Mouse (Mus musculus): ENCODE measurements around the gene Gm6034.
"Not testable (repeated sequence)": the region's sequence is repeated elsewhere in the genome, so short reads cannot be mapped to it uniquely, and the experiment has no call there.

Gene Gm6034

DNA sequence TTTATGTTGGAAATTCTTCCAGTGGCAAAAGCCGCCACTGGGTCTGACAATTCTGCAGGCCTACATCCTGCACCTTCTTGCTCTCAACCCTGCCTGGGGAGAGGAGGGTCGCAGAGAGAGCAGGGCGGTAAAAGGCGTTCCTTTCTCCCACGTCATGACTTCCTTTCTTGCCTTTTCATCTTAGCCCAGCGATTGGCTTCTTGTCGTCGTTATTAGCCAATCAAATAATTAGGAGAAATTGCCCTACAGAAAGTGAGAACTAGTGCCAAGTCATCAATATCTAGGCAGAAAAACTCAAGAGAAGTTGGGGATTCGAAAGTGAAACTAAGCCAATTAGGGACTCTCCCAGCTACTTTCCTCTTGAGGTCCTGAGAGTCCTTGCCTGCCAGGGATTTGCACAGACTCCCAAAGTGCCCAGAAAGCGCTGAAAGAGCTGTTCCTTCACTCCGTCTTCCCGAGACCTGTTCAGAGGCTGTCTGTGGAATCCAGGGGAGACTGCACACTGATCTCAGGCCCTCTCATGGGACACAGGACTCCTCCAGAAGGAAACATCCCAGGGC, at the start of gene Gm6034, which contains the start of gene H2-T22:
Gm6034 (plus strand) TSS at position 352 of the 560 bp plus-strand sequence.
H2-T22 (minus strand) TSS at position 138 of the 560 bp plus-strand sequence.
- DNase-seq, result peak; percentile 69

DNA sequence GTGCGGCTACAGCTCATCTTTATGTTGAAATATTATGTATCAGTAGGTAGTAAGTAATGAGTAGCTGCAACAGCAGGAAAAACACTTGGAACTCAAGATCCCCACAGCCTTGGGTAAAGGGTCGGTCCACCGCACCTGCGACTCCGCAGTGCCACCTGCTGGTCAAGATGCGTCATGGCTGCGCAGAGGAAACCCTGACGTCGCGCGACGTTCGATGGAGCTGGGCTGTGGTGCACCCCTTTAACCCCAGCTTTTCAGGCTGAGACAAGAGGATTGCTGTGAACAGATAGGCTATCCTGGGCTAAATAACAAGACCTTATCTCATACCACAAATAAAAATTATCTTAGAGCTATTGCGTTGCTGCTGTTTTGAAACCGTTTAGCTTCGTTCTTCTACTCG, 49.1 kb upstream of the Gm6034 start:
- DNase-seq, result peak; percentile 86

DNA sequence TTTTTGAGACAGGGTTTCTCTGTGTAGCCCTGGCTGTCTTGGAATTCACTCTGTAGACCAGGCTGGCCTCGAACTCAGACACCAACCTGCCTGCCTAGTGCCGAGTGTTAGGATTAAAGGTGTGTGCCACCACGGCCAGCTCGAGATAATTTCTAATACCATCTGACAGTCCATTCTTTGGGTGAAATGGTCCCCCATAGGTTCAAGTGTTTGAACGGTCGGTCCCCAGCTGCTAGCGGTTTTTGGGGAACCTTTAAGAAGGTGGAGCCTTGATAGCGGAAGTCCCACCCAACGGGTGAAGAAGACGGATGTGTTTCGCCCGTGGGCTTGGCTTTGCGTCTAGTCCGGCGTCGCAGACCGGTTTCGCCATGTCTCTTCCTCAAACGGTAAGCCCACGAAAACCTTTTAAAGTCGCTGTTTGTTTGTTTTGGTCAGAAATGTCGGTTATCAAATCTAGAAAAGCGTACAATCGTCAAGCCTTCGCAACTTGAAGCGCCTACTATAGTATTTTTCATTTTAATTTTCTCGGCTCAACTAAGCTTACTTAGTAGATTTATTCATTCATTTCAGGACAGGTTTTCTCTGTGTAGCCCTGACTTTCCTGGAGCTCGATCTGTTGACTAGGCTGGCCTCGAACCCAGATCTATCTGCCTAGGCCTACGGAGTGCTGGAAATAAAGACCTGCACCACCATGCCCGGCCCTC, 48.4 kb upstream of the Gm6034 start:
- DNase-seq, result peak; percentile 89

DNA sequence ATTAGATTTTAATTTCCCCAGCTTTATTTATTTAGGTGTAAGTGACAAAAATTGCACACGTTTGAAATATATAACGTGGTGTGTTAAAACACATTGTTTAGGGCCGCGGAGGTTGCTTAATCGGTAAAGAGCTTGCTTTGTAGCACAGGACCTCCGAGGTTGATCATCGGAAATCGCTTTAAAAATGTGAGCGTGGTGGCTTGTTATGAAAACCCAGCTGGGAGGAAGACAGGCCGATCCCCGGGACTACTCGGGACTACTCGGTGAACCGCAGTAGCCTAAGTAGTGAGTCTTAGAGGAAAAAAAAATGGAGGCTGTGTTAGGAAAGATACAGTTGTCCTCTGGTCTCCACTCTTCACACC, 47.9 kb upstream of the Gm6034 start:
- peak; percentile 34 for DNase-seq

DNA sequence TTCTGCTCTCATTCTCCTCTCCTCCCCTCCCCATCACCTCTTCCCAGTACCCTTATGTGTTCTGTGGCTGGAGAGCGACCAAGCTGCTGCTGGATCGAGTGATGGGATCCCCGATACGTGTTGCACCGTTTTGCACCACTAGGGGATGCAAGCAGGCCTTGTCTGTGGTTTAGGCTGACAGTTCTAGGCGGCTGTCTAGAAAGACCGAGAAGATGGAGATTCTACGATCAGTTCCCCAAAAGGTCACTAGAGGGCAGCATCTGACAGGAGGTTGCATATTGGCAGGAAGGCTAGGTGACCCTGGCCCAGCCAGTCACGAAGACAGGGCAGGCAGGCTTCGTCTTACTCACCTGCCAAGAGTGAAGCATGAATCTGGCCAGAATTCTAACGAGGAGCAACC, 45.8 kb upstream of the Gm6034 start:
- peak; percentile 94 for DNase-seq

DNA sequence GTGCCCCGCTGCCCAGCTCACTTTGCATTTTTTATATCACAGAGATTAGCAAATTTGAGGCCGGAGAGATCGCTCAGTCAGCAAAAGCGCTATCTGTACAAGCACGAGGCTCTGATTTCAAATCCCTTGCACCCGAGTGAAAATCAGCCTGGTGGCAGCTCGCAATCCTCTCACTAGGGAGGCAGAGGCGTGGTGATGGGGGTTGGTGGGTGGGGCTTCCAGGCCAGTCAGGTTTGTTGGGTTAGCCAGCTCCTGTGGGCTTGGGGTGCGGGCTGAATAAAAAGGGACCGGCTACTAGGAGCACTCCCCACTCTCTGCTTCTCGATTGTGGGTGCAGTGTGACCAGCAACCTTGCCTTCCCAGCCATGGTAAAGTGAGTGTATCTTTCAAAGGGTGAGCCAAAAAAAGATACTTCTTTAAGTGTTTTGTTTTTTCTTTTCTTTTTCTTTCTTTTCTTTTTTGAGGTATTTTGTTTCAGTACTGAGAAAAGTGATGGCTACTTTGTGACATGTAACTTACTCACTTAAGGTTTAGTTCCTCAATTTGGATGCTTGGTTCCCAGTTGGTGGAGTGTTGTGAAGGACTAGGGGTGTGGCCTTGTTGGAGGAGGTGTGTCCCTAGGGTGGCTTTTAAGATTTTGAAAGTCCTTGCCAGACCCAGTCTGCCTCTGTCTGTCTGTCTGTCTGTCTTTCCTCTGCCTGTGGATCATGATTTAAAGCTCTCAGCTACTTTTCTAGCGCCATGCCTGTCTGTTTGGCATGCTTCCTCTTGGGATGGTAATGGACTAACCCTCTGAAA, 44.8 kb upstream of the Gm6034 start:
- DNase-seq, result peak; percentile 85

DNA sequence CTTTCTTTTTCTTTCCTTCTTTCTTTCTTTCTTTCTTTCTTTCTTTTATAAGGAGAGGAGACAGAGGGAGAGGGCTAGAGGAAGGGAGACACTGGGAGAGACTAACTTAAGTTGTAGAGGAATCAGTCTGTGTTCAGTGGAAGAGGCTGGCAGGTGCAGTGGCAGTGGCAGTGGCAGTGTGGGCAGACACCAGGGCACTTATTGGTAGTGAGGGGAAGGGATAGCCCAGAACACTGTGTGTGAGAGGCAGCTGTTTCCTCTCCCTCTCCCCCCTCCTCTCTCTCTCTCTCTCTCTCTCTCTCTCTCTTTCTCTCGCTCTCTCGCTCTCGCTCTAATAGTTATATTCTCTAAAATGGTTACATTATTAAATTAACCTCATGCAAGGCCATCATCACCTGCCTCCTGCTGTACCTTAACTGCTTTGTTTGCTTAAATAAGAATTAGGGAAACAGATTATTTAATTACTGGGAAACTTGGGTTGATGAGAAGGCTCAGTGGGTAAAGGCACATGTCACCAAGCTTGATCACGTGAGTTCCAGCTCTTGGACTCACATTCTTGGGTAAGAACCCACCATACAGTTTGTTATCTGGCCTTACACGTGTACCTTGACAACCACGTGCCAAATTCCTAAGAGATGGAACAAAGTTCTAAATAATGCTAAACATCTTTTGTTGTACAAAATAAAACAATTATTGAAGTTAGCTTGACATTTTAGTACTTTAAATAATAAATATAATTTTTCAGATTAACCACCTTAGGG, 44.0 kb upstream of the Gm6034 start:
- no peak for DNase-seq

DNA sequence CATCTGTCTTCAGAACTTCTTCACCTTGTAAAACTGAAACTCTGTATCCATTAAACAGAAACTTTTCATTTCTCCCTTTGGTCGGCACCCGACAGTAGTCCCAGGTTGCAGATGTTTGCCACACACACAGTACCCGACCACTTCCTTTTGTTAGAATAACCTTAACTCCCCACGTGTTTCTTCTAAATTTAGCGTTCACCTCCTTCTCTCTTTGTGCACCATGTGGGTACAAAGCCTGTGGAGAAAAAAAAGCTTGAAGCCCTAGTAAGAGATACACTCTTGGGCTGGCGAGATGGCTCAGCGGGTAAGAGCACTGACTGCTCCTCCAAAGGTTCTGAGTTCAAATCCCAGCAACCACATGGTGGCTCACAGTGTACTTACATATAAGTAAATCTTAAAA, 43.4 kb upstream of the Gm6034 start:
- DNase-seq, result no peak

DNA sequence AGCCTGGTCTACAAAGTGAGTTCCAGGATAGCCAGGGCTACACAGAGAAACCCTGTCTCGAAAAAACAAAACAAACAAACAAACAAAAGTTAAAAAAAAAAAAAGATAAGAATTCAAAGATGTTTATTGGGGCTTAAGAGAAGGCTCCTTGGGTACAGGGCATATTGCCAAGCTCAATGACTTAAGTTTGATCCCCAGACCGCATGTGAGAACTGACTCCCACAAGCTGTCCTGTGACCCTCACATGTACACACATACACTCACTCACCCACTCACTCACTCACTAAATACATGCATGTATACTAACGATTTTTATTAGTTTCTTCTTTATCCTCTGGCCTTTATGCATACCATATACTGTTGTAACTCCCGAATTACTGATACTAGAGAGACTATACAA, 42.4 kb upstream of the Gm6034 start:
- no peak for DNase-seq

DNA sequence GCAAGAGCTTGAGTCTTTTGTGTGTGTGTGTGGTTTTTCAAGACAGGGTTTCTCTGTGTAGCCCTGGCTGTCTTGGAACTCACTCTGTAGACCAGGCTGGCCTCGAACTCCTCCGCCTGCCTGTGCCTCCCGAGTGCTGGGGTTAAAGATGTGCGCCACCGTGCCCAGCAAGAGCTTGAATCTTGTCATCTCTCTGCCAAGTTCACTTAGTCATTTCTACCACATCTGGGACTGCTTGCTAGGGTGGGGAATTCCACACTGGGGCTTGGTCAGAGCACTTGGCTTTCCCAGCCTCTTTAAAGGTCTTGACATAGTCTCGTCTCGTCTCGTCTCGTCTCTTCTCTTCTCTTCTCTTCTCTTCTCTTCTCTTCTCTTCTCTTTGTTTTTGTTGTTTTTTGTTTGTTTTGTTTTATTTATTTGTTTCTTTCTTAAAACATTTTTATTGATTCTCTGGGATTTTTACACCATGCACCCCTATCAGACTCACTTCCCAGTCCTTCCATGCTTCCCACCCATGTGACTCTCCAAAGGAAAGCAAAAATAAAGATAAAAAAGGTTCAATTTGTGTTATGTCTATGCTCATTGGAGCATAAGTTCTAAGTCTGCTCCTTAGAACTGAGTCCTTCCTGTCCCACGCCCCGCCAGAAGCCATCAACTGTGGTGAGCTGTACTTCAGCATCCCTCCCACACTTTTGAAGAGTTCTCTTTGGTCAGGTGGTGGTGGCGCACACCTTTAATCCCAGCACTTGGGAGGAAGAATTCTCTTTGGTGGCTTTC, 41.5 kb upstream of the Gm6034 start:
- peak; percentile 39 for DNase-seq

DNA sequence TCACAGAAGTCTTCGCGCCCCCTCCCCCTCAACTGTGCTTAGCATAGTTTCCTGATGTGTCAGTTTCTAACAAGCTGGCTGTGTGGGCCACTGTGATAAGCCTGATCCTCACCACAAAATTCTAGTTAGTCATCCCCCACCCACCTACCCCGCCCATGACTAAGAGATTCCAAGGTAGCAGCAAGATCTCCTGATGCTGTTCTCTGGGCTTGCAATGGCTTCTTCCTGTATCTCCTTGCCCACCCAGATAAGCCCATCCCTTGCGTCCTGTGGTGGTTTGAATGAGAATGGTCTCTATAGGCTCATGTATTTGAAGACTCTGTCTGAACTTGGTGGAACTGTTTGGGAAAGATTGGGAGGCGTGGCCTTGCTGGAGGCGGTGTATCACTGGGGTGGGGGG, 40.8 kb upstream of the Gm6034 start:
- peak; percentile 87 for DNase-seq

DNA sequence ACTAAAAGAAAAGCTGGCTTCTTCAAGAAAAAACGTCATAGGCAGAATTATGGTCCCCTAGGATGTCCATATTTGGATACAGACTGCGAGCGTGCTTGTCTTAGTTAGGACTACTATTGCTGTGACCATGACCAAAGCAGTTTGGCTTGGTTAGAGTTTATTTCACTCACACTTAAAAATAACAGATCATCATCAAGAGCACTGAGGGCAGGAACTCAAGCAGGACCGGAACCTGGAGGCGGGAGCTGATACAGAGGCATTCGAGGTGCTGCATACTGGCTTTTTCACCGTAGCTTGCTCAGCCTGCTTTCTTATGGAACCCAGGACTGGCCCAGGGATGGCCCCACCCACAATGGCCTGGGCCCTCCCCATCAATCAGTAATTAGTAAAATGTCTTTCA, 39.4 kb upstream of the Gm6034 start:
- DNase-seq, result no peak

DNA sequence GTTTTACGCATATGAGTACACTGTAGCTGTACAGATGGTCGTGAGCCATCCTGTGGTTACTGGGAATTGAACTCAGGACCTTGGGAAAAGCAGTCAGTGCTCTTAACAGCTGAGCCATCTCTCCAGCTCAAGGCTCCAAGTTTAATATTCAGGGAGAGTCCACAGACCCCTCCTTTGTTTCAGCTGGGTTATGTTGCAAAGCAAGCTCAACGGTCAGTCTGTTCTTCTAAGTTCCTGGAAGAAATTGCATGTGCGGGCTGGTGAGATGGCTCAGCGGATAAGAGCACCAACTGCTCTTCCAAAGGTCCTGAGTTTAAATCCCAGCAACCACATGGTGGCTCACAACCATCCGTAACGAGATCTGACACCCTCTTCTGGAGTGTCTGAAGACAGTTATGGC, 38.4 kb upstream of the Gm6034 start:
- DNase-seq, result not testable (repeated sequence)

DNA sequence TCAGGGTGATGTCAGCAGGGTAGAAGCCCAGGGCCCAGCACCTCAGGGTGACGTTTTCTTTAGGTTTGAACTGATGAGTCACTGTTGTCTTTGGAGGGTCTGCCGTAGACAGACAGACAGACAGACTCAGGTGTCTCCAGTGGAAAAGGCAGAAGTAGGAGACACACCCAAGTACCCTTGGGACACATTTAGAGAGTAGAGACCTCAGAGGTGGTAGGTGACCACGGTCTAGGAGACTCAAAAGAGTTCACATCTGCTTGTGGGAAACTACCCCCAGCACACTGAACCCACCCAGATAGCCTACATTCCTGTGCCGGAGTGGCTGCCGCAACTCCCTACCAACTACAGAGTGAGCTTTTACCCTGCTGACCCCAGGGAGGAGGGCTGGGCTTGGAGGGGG, 27.8 kb upstream of the Gm6034 start:
- no peak for DNase-seq

DNA sequence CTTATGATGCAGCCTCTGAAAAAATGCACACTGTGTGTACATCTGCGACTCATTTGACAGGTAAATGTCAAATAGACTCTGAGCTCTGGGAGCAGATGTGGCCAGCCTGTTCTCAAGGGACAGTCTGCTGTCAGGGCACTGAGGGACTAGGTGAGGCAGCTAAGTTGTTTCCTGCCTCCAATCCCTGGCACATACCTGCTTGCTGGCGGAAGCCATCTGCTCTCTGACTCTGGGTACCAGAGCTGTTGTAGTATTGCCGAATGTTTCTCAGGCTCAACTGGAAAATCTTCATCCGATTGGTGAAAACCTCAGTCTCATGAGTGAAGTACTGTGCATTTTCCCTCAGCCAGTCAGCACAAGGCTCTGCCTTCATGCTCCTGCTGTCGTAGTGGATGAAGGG, 25.7 kb upstream of the Gm6034 start:
- no peak for DNase-seq

DNA sequence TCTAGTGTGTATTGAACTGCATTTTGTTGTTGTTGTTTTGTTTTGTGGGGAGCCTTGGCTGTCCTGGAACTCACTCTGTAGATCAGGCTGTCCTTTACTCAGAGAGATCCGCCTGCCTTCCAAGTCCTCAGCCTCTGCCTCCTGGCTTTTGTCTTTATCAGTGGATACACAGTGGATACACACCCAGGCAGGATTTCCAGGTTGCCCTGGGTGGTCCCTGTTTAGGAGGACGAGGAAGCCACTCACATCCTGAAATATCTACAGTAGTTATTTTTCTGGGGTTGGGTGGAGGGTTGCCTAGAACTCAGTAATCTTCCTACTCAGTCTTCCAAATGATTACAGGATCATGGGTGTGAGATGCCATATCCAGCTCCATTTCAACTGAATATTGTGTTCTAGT, 23.8 kb upstream of the Gm6034 start:
- peak; percentile 57 for DNase-seq

DNA sequence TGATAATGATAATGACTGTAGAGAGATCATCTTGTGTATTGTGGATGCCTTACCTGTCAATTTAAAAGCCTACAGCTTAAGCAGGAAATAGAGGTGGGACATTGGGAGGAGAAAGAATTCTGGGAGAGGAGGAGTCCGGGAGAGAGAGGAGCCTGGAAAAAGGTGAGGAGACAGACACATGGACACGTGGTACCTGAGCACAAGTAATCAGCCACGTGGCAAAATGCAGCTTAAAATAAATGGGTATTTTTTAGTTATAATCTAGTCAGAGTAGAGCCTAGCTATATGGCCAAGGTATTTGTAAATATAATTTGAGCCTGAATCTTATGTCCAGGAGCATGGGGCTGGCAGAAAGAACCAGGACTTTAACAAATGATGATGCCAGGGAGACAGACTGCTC, 23.2 kb upstream of the Gm6034 start:
- DNase-seq, result no peak

DNA sequence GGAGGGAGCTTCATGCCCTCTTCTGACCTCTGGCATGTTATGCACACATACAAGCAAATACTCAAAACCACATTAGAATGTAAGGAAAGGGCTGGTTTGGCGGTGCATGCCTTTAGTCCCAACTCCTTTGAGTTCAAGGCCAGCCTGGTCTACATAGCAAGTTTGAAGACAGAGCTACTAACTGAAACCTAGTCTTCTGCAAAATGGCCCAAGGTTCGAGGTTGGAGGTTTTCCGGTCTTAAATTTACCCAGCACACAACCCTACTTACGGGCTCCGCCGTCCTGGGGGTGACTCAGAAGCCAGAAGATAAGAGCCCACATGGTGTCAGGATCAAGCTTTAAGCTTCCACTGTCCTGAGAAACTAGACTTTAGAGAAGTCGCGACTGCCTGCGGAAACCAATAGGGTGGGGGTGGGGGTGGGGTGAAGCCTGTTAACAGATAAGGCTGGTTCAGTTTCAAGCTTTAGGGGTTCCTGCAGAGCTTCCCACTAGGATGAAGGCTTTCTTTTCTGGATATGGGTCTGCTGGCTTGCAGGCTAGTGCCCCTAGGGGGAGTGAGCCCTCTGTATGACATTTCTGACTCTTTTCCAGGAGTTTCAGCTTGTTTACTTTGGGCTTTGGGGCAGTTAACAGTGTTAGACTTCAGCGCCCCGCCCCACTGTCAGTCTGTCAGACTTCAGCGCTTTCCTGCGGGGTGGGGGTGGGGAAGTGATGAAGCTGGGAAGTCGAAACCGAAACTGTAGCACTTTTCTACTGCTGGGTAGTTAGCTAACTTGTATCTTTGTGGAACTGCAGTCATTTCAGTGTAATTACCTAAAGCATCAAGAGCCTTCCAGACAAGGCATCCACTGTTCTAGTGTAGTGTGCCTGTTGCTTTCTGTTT, 22.3 kb upstream of the Gm6034 start, which contains the start of gene H2-T24:
H2-T24 (minus strand) TSS at position 370 of the 883 bp plus-strand sequence.
- DNase-seq, result peak; percentile 85

DNA sequence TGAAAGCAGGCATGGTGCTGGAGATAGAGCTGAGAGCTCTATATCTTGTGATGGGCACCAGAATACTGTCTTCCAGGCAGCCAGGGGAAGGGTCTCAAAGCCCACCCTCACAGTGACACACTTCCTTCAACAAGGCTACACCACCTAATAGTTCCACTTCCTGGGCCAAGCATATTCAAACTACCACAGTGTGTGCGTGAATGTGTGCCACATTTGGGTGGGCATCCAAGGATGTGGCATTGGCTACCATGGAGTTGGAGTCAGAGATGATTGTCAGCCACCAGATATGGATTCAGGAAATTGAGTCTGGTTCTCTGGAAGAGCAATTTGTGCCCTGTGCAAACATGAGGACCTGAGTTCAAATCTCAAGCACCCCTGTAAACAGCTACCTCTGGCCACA, 21.5 kb upstream of the Gm6034 start:
- no peak for DNase-seq

DNA sequence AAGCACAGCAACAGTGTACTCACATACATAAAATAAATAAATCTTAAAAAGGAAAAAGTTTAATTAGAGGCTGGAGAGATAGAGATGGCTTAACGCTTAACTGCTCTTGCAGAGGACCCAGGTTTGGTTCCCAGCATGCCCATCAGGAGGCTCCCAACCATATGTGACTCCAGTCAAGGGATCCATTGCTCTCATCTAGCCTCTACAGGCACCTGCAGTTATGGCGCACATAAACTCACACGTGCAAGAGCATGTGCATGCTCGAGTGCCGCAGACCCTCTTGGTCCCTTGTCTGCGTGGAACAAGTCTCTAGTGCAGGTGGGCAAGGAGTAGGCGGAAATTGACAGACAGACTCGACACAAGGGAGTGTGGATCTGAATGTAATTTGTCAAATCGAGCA, 20.7 kb upstream of the Gm6034 start:
- no peak for DNase-seq

DNA sequence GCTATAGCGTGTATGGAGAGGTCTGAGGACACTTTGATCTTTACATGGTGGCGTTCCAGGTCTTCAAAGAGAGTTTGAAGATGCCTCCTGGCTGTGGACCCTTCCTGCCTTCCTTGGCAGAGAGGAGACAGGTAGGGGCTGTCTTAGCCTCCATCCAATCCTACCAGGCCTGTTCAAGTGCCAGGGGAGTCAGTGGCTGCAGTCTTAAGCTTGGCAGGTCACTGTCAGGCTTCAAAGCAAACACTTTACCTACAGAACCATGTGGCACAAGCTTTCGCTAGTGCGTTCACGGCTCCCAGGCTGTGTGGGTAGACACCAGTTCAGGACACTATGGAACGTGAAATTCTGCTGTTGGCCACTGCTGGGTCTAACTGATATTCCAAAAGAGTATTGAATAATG, 19.8 kb upstream of the Gm6034 start:
- no peak for DNase-seq
